Mouse (Mus musculus) midbrain, embryonic 15.5 days (tissue): ENCODE data around the gene Pfas. TPM values are rescaled to one million over a fixed set of nuclear protein-coding genes. Genes with fewer than 3 reads are reported as not detected.
"Not testable (repeated sequence)": the region's sequence is repeated elsewhere in the genome, so short reads cannot be mapped to it uniquely, and the experiment has no call there.

Experiments
- ATAC-seq: fragments of 200-750 bp; cut with Nextera tagmentation; replicated peaks from 2 replicates; pipeline ENCODE4 v1.8.0; 2017; ENCODE audit warnings: moderate TSS enrichment
- H3K27ac ChIP-seq: fragments of 300-500 bp; sonication (generic); 2 replicates; pipeline ENCODE4 v1.5.1; 2015; ENCODE audit warnings: mild to moderate bottlenecking, inconsistent platforms
- H3K27me3 ChIP-seq: fragments of 300-500 bp; sonication (generic); replicated peaks from 2 replicates; pipeline ENCODE4 v1.6.1; 2015; ENCODE audit warnings: inconsistent platforms
- H3K36me3 ChIP-seq: fragments of 300-500 bp; sonication (generic); replicated peaks from 2 replicates; pipeline ENCODE4 v1.6.1; 2015; ENCODE audit warnings: inconsistent platforms
- H3K4me1 ChIP-seq: fragments of 300-500 bp; sonication (generic); 2 replicates; pipeline ENCODE4 v1.6.1; 2015; ENCODE audit warnings: inconsistent platforms
- H3K4me2 ChIP-seq: fragments of 300-500 bp; sonication (generic); 2 replicates; pipeline ENCODE4 v1.6.1; 2015; ENCODE audit warnings: inconsistent platforms, mild to moderate bottlenecking, moderate library complexity
- H3K4me3 ChIP-seq: fragments of 300-500 bp; sonication (generic); 2 replicates; pipeline ENCODE4 v1.5.1; 2015; ENCODE audit warnings: mild to moderate bottlenecking, inconsistent platforms
- H3K9ac ChIP-seq: fragments of 300-500 bp; sonication (generic); 2 replicates; pipeline ENCODE4 v1.6.1; 2015; ENCODE audit warnings: mild to moderate bottlenecking, inconsistent platforms
- H3K9me3 ChIP-seq: fragments of 300-500 bp; sonication (generic); 2 replicates; pipeline ENCODE4 v1.6.1; 2016; ENCODE audit warnings: inconsistent platforms
- WGBS: fragments of 180-500 bp; shearing (Covaris S2); methylation state at CpG from one replicate; pipeline ENCODE4 v1.1.7; 2015; ENCODE audit warnings: mixed read lengths; 5-methylcytosine and 5-hydroxymethylcytosine counted together
- polyA plus RNA-seq: library from polyadenylated mRNA; unstranded; fragments of >200 nt; fragmentation: Nextera tagmentation; extraction: Ambion mirVana; gene quantifications from 2 replicates; pipeline ENCODE4 v1.2.1, GENCODE M21; 2015

Pfas gene
- polyA plus RNA-seq, 1 experiment from 2014 or later = 18.7 TPM

DNA sequence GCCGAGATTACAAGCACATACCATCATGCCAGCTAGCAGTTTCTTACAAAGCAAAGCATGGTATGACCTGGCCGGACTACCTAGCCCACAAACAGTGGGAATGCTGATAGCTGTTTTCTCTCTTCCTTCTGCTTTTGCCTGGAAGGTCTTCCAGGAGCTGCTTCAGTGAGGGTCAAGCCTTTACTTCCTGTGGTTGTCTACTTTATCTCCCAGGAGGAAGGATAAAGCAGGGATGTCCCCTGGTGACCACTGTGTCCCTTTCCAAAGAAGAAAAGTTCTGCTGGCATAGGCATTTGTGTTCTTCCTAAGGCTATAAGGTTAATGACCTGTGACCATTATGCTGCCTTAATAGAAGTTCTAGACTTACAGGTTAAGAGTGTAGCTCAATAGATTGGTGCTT lies 44.9 kb downstream of the Pfas start:
- Histone ChIP-seq H3K4me2 (no peak overlapping the region), H3K27me3 (no peaks in the 10 kb centered on the region), H3K4me3 (no peak overlapping the region), H3K4me1 (peaks cover 9% of the 10 kb centered on the region), H3K36me3 (no peaks in the 10 kb centered on the region), H3K9ac (no peak overlapping the region), H3K9me3 (no peaks in the 10 kb centered on the region), H3K27ac (no peak overlapping the region)
- 86% methylated on average over 2 of the region's 2 CpGs for WGBS
- no peak for ATAC-seq

DNA sequence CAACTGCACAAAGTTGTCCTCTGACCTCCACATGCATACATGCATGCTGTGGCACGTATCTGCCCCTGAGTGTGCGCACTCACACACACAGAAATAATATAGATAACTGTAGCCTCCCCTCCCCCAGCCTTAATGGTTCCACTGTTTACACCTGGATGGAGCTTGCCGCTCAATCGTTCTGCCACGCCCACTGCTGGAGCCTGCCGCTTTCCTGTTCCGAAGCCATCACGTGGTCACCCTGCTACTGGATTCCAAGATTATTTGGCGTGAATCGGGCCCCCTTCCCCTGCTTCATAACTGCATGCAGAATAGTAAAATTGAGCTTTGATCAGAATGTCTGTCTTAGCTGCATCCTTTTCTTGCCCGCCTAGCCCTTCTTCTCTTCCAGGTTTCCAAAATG lies 46.1 kb downstream of the Pfas start:
- 24% methylated on average over 11 of the region's 11 CpGs for WGBS
- not testable (repeated sequence) for H3K9ac ChIP-seq, H3K4me2 ChIP-seq, H3K9me3 ChIP-seq, H3K4me1 ChIP-seq, H3K27me3 ChIP-seq, H3K36me3 ChIP-seq, ATAC-seq, H3K4me3 ChIP-seq, H3K27ac ChIP-seq

DNA sequence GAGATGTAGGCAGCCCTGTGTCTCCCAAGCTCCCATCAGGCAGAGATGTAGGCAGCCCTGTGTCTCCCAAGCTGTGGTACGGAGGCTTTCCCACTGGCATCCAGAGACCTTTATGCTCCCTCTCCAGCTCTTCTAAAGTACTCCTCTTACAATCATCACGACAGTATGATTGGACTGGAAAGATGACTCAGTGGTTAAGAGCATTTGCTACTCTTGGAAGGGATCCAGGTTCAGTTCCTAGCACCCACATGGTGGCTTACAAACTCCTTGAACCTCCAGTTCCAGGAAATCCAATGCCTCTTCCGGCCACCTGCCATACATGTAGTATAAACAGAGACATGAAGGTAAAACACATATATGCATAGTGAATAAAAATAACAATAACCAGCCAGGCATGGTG lies 46.7 kb downstream of the Pfas start:
- Histone ChIP-seq H3K27me3 (peaks cover 5% of the 10 kb centered on the region; the same call in 1 of the 2 replicates), H3K27ac (no peak overlapping the region), H3K4me2 (no peak overlapping the region), H3K9me3 (no peaks in the 10 kb centered on the region), H3K36me3 (no peaks in the 10 kb centered on the region), H3K4me1 (no peaks in the 10 kb centered on the region), H3K9ac (no peak overlapping the region), H3K4me3 (no peak overlapping the region)
- no peak for ATAC-seq
- 88% methylated on average over 3 of the region's 3 CpGs for WGBS

DNA sequence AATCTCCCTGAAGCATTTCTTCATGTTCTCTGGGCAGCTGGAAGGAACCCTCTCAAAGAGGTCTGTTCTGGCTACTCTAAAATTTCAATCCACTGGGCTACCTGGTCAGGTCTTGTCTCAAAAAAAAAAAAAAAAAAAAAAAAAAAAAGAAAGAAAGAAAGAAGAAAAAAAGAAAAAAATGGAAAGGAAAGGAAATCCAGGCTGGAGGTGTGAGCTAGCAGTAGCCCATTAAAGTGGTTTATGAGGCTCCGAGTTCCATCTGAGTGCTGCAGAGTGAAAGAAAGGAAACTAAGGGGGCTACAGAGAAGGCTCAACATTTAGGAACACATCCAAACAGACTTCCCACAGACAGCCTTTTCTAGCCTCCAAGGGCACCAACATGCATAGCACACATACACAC lies 50.3 kb downstream of the Pfas start:
- ATAC-seq = no peak
- peaks cover 24% of the 10 kb centered on the region for H3K27me3 ChIP-seq
- 100% methylated on average over 1 of the region's 1 CpGs for WGBS

DNA sequence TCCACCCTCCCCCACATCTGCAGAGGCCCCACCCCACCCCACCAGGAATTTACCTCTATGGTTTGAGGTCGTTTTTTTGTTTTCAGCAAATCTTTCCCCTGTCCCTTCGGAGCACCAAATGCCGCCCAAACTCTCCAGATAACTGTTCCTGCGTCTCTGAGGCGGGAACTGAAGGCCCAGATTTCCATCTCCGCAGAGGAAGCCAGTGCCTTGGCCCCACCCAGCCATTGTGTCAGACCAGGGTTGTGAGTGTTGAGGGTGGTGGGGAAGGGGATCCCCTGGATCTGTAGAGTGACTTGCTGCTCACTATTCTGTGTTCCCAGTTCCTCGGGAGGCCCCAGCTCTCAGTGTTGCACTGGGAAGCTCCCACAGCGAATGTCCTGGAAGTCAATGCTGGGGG lies 51.0 kb downstream of the Pfas start, which contains the start of gene Arhgef15:
Gene Arhgef15, minus strand, starts transcription at position 173 of the 400 bp plus-strand sequence.
- 34% methylated on average over 8 of the region's 8 CpGs for WGBS
- no peak within 1 kb of the TSS for H3K4me3 ChIP-seq
- no peak for ATAC-seq
- H3K4me1 ChIP-seq = peaks cover 12% of the 10 kb centered on the region
- no peaks in the 10 kb centered on the region for H3K36me3 ChIP-seq
- no peaks in the 10 kb centered on the region for H3K9me3 ChIP-seq
- peaks cover 25% of the 10 kb centered on the region for H3K27me3 ChIP-seq
- no peak within 1 kb of the TSS for H3K9ac ChIP-seq
- no peak within 1 kb of the TSS for H3K27ac ChIP-seq
- H3K4me2 ChIP-seq = no peak within 1 kb of the TSS

More for the DNA sequence above, 50.3 kb downstream of the Pfas start:
- Histone ChIP-seq H3K9me3 (no peaks in the 10 kb centered on the region), H3K4me1 (peaks cover 12% of the 10 kb centered on the region), H3K4me3 (no peak overlapping the region), H3K4me2 (no peak overlapping the region), H3K27ac (no peak overlapping the region), H3K9ac (no peak overlapping the region), H3K36me3 (no peaks in the 10 kb centered on the region)

DNA sequence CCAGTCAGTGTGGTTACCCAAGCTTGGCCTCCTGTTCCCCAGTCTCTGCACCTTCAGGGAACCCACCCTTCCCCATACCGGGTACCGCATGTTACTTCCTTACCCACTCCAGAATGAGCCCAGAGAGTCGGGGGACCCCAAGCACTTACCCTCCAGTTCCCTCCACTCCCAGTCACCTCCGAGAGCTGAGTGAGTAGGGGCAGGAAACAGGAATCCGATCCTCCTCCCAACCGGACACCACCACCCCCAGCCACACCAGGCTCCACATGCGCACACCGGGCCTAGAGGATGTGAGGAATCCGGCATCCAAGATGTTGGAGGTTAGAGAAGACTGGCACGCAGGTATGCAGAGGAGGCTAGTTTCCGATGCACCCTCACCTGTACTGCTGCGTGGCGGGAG lies 51.6 kb downstream of the Pfas start:
- ATAC-seq = no peak
- H3K4me3 ChIP-seq = no peak overlapping the region

DNA sequence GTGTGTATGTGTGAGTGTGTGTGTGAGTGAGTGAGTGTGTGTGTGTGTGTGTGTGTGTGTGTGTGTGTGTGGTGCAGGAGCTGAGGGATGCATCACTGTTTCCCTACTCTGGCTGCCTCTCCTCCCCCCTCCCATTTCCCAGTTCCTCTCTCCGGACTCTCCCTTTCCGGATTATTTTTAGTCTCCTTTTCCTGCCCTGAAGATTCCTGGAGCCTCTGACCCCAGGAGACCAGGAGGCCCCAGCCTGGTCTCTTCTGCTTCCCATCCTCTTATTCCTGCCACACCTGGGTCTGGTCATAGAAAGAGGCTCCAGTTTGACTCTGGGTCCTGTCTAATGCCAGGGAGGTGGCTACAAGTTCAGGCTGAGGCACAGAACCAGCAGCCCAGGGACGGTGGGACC lies 52.2 kb downstream of the Pfas start:
- Histone ChIP-seq H3K27ac (no peak overlapping the region), H3K4me2 (no peak overlapping the region), H3K4me3 (no peak overlapping the region), H3K36me3 (no peaks in the 10 kb centered on the region), H3K9me3 (no peaks in the 10 kb centered on the region), H3K27me3 (peaks cover 25% of the 10 kb centered on the region), H3K9ac (no peak overlapping the region), H3K4me1 (peaks cover 12% of the 10 kb centered on the region)
- no peak for ATAC-seq
- WGBS = 59% methylated on average over 3 of the region's 3 CpGs

More for the DNA sequence above, 51.6 kb downstream of the Pfas start:
- Histone ChIP-seq H3K36me3 (no peaks in the 10 kb centered on the region), H3K9ac (no peak overlapping the region), H3K9me3 (no peaks in the 10 kb centered on the region), H3K27me3 (peaks cover 25% of the 10 kb centered on the region), H3K27ac (no peak overlapping the region), H3K4me1 (peaks cover 12% of the 10 kb centered on the region), H3K4me2 (no peak overlapping the region)
- 32% methylated on average over 13 of the region's 13 CpGs for WGBS

DNA sequence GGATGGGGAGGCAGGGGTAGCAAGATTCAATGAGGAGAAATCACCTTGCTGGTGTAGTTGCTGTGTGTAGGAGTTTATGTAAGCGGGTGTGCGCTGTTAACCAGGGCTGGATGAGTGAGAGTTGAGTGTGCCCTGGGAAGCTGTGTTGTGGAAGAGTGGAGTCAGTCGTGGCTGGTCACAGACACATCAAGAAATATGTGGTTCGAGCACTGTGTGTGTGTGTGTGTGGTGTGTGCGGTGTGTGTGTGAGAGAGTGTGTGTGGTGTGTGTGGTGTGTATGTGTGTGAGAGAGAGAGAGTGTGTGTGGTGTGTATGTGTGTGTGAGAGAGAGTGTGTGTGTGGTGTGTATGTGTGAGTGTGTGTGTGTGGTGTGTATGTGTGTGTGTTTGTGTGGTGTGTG lies 52.8 kb downstream of the Pfas start:
- Histone ChIP-seq H3K9me3 (no peaks in the 10 kb centered on the region), H3K9ac (no peak overlapping the region), H3K4me3 (no peak overlapping the region), H3K36me3 (no peaks in the 10 kb centered on the region), H3K4me2 (peak overlapping the region; percentile 45; the same call in 1 of the 2 replicates), H3K27me3 (peaks cover 25% of the 10 kb centered on the region), H3K27ac (no peak overlapping the region), H3K4me1 (peaks cover 12% of the 10 kb centered on the region)
- no peak for ATAC-seq
- 72% methylated on average over 5 of the region's 5 CpGs for WGBS

DNA sequence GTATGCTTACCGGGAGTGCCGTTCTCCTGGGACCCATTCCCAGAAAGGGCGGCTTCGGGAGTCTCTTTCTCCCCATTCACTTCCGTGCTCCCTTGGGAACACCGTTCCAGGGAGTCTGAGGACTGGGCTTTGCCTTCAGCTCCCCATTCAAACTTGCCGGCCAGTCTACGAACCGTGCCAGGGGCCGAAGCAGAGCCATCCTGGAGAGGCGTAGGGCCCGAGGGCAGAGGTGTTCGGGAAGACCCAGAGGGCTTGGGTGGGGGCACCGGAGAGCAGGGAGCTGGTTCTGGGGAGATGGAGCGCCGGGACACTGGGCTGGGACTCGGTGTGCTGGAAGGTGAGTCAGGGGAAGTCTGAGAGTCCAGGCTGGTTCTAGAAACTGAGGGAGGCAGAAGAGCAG lies 53.9 kb downstream of the Pfas start:
- Histone ChIP-seq H3K9me3 (no peaks in the 10 kb centered on the region), H3K27ac (no peak overlapping the region), H3K9ac (peak overlapping the region; percentile 26; the same call in 1 of the 2 replicates), H3K36me3 (no peaks in the 10 kb centered on the region), H3K27me3 (peaks cover 25% of the 10 kb centered on the region), H3K4me1 (peaks cover 12% of the 10 kb centered on the region), H3K4me2 (peak overlapping the region; percentile 45), H3K4me3 (peak overlapping the region; percentile 23)
- under 1% methylated on average over 17 of the region's 17 CpGs for whole genome bisulfite sequencing
- no peak for ATAC-seq

DNA sequence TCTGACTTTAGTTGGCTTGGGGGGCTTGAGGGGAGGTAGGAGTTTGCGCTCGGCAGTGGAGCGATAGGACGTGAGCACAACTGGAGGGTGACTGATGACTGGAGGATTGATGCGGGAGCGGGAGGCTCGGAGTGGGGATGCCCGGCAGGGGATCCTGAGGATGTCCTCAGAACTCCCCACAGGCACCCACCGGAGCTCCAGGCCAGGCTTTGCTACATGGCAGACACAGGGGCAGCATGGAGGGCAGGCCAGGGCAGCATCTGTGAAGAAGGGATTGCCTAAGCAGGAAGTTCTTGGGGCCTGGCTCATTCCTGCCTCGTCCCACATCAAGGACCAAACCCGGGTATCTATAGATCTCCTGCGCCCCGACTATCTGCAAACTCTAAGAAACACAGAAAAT lies 54.4 kb downstream of the Pfas start:
- Histone ChIP-seq H3K4me3 (0 out of 2 replicates have a peak overlapping the region, but pooled peaks have one; percentile 23), H3K27me3 (peaks cover 25% of the 10 kb centered on the region), H3K9me3 (no peaks in the 10 kb centered on the region), H3K27ac (no peak overlapping the region), H3K4me1 (peaks cover 12% of the 10 kb centered on the region), H3K36me3 (no peaks in the 10 kb centered on the region), H3K9ac (no peak overlapping the region), H3K4me2 (peak overlapping the region; percentile 45)
- no peak for ATAC-seq
- 8% methylated on average over 13 of the region's 13 CpGs for WGBS

DNA sequence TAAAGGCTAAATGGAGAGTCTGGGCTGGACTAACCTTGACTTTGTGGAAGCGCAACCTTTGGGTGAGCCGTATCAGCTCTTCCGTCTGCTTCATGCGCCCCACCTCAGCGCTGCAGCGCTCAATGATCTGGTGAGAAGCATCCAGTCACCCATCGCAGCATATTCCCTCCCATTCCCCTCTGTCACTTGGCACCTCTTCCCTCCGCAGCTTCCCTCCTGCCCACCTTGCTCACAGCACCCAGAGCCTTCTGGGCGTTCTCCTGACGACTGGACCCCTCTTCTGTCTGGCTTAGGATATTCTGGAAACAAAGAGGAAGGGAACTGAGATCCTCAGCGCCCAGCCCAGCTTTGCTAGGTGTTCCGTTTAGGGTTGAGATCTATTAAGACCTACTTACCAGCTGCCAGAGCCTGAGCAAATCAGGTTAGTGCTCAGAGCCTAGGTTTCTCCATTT lies 60.7 kb downstream of the Pfas start:
- H3K4me2 ChIP-seq = peak overlapping the region; percentile 55
- no peaks in the 10 kb centered on the region for H3K36me3 ChIP-seq
- H3K9me3 ChIP-seq = no peaks in the 10 kb centered on the region
- H3K4me1 ChIP-seq = peaks cover 17% of the 10 kb centered on the region
- H3K9ac ChIP-seq = peak overlapping the region; percentile 43
- peak overlapping the region; percentile 91 for H3K27ac ChIP-seq
- H3K4me3 ChIP-seq = peak overlapping the region; percentile 47
- H3K27me3 ChIP-seq = no peaks in the 10 kb centered on the region; the same call in 1 of the 2 replicates
- 6% methylated on average over 12 of the region's 12 CpGs for WGBS
- ATAC-seq = peak; percentile 90

DNA sequence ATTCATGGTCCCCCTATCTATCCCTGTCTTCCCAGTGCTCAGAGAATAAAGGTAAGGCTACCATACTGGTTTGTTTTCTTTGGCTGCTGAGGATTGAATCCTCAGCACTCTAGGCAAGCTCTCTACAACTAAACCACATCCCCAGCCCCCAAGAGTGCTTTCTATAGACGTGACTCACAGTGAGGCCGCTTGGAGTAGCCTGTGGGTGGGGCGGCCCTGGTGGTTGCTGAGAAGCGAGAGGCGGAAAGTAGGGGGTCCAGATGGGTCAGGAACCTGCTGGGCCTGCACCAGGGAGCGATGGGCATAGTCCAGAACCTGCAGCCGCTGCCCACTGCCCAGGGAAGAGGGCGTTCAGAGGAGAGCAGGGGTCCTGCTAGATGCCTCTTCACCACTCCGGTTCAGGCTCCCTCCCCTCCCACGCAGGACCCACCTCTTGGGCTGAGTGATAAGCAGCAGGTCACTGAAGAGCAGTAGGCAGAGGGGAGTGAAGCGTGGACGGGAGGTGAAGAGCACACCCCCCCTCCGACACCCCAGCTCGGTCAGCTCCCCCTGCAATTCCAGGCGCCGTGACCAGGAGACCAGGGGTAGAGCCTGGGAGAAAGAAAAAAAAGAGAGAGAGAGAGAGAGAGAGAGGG lies 61.3 kb downstream of the Pfas start:
- Histone ChIP-seq H3K4me3 (peak overlapping the region; percentile 47), H3K27me3 (no peaks in the 10 kb centered on the region; the same call in 1 of the 2 replicates), H3K36me3 (no peaks in the 10 kb centered on the region), H3K9ac (peak overlapping the region; percentile 61), H3K9me3 (no peaks in the 10 kb centered on the region), H3K4me1 (peaks cover 17% of the 10 kb centered on the region), H3K27ac (peak overlapping the region; percentile 91), H3K4me2 (peak overlapping the region; percentile 55)
- 17% methylated on average over 14 of the region's 16 CpGs for WGBS
- peak; percentile 80 for ATAC-seq

DNA sequence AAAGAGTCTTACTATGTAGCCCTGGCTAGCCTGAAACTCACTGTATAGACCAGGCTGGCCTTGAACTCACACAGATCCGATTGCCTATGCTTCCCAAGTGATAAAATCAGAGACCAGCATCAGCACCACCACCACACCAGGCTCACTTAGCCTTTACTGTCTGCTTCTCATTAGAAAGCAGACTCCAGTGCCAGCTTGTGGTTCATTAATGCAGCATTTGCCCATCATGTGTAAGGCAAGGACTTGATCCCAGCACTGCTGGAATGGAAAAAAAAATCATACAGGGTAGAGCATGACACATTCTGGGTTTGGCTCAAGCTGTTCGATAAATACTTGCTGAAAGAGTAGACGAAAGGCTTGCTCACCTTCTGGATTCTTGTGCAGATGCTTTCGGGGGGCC lies 62.3 kb downstream of the Pfas start:
- H3K36me3 ChIP-seq = no peaks in the 10 kb centered on the region
- H3K9me3 ChIP-seq = no peaks in the 10 kb centered on the region
- H3K9ac ChIP-seq = no peak overlapping the region
- H3K4me2 ChIP-seq = peak overlapping the region; percentile 55
- ATAC-seq = no peak
- H3K27me3 ChIP-seq = no peaks in the 10 kb centered on the region
- peaks cover 20% of the 10 kb centered on the region for H3K4me1 ChIP-seq
- H3K4me3 ChIP-seq = peak overlapping the region; percentile 47
- peak overlapping the region; percentile 91; the same call in 1 of the 2 replicates for H3K27ac ChIP-seq
- WGBS = 92% methylated on average over 4 of the region's 4 CpGs
